Comparison of ENCODE assay signal across 23 mouse cellular contexts in the genomic region with DNA sequence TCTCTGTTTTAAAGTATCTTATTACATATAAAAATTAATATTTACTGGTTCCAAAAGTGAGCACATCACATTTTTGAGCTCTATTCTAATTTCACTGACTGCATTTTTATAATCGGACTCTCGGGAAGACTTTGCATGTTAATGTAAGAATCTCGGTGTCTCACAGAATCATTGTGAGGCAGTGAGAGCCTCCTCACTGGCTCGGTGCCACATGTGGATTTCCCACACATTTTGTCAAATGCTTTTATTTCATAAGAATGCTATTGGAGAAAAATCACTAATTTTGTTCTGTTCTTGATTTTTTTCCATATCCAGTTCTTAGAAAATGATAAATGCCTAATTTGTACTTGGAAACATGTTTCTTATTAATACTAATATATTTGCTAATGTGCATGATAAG.
A peak's percentile ranks its signal among the peaks of the same experiment; 100 is the strongest.
DNase-seq lines count a peak whose midpoint lies in the region; TF ChIP-seq lines count a peak whose summit lies in the region.
"Had no signal": no experiment of that assay in that cellular context is flagged by ENCODE, and none has a peak within 500 bp of the region (broad histone marks: within the 10 kb centered on the region; RNA-seq: fewer than 3 reads in every experiment).

No protein-coding gene starts in this region.

- TF ChIP-seq CTCF in gastrocnemius, adult 2 months (IDR thresholded peaks at IDR 0.05), result no peak

- H3K27ac ChIP-seq in gastrocnemius, adult 2 months, result no peak overlapping the region
- H3K27ac ChIP-seq: forebrain, embryonic 15.5 days; heart, embryonic 13.5 days; hindbrain, embryonic 15.5 days; limb, embryonic 15.5 days; liver, embryonic 13.5 days had no signal

- no peak overlapping the region for H3K4me3 ChIP-seq in gastrocnemius, adult 2 months
- H3K4me3 ChIP-seq: forebrain, embryonic 15.5 days; heart, embryonic 13.5 days; hindbrain, embryonic 15.5 days; limb, embryonic 15.5 days; liver, embryonic 13.5 days had no signal

- intact Hi-C loops in gastrocnemius, adult 2 months (cut with DNase I), result no loop called here

- DNase-seq in cerebellum, postnatal 10 days, result peak; percentile 17 to 23
- DNase-seq in cerebellum, adult 9-11 months, result no peak
- DNase-seq in gastrocnemius, adult 2 months, result peak; percentile 14
- no peak for DNase-seq in gastrocnemius, adult 18-20 months (ENCODE audit: low spot score)
- DNase-seq in left cerebral cortex, adult 18-20 months (ENCODE audit: low spot score in 2 of 2), result peak; percentile 6 to 19
- no peak for DNase-seq in left cerebral cortex, adult 8-10 months (ENCODE audit: low spot score in 2 of 2)
- peak; percentile 14 for DNase-seq in right cerebral cortex, adult 18-20 months
- no peak for DNase-seq in right cerebral cortex, postnatal 36 days (ENCODE audit: low spot score in 2 of 2)
- DNase-seq: adrenal gland, adult 2 months; adrenal gland, postnatal 36 days; cerebellum, adult 8-10 months; heart, postnatal 10 days; kidney, adult 2 months; kidney, postnatal 36 days; liver, embryonic 13.5 days; lung, adult 18-20 months; lung, postnatal 14 days; spleen, adult 18-20 months; thymus, postnatal 14 days had no signal

Comparison
In these comparisons a context has a peak if more than half of its experiments do, and no peak if none do; other contexts are left out.
1. DNase-seq: peak in cerebellum, postnatal 10 days (2 of 2), gastrocnemius, adult 2 months (single experiment), left cerebral cortex, adult 18-20 months (2 of 2) and right cerebral cortex, adult 18-20 months (single experiment); none in cerebellum, adult 9-11 months (single experiment), gastrocnemius, adult 18-20 months (single experiment), left cerebral cortex, adult 8-10 months (0 of 2) and right cerebral cortex, postnatal 36 days (0 of 2).